Mouse (Mus musculus): ENCODE measurements around the gene Asb15.

The Asb15 gene

DNA sequence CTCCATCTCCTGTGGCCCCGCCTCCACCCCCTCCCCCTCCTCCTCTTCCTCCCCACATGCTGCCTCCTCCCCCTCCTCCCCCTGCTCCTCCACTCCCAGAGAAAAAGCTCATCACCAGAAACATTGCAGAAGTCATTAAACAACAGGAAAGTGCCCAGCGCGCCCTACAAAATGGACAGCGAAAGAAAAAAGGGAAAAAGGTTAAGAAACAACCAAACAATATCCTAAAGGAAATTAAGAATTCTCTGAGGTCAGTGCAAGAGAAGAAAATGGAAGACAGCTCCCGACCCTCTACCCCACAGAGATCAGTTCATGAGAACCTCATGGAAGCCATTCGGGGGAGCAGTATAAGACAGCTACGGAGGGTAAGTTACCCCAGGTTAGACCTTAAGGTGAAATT is 76.3 kb downstream of the Asb15 start:
- in situ Hi-C loops (cut with MboI; ENCODE audit: low sequenced_read_pairs) = loop anchor here (10.0 kb wide), 1 partner anchor 59 kb away; no protein-coding TSS in a partner anchor

DNA sequence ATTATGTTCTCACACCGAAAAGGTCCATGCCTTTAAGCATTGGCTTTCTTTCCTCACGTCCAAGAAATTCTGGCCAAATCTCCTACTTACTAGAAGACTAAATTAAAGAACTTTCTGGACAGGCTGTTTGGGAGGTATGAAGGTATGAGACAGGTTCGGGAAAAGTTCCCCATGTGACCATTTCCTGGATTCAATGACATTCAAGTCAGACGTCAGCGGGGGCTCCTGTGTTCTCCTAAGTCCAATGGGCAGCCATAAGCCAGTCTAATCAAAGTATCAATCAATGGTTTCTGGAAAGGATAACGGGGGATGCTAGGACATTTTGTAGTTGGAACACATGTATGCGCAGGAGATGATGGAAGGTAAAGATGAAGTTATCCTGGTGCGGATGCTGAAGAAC is 77.7 kb downstream of the Asb15 start:
- in situ Hi-C loops (cut with MboI; ENCODE audit: low sequenced_read_pairs) = loop anchor here (10.0 kb wide), 1 partner anchor 61 kb away; no protein-coding TSS in a partner anchor

DNA sequence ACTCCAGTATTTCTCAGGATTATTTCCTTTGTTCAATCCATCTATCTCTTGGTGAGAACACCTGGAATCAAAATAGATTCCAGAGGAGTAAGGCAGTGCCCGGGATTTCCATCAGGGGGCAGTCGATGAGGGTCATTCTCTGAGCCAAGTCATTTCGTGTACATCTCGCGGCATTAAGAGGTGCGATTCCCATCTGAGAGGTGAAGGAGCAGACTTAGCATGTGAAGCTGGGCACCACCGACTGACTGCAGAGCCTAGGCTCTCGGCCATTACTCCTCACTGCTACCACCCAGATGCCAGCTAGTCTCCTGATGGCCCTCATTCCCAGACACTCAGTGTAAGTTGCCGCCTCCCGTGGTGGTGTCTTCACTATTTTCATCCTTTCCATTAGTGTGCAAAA is 78.6 kb downstream of the Asb15 start:
- in situ Hi-C loops (cut with MboI; ENCODE audit: low sequenced_read_pairs) = loop anchor here (10.0 kb wide), 1 partner anchor 62 kb away; no protein-coding TSS in a partner anchor

DNA sequence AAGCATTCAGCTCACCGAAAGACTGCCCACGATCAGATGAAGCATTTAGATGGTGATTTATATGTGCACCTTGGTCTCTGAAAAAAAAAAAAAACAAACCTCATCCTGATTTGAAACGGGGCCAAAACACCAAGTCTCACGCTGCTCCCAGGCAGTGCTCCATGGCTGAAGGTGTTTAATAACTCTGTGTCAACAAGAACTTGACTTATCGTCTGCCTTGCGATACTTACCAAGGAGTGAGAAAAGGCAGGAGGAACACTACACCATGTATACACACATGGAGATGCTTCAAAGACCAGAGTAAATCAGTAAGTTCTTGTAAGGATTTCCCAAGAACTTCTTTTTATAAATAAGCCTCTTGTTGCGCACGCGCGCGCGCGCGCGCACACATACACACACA is 79.6 kb downstream of the Asb15 start:
- in situ Hi-C loops (cut with MboI; ENCODE audit: low sequenced_read_pairs) = loop anchor here (10.0 kb wide), 1 partner anchor 63 kb away; no protein-coding TSS in a partner anchor

DNA sequence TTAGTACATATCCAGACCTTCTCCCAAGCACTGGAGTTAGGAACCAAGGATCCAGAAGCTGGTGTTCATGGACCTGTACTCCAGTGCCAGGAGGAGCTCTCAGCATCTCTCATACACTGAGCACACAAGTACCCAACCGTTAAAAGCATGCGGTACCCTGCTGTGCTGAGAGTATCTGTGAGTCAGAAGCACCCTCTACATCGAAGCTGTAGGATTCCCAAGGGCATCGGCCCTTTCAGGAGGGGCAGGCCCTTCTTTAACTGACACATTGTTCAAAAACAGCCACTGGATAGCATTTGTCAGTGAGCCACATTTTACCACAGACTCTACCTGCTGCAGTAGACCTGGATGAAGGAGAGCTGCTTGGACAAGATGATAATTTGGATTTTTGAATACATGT is 80.2 kb downstream of the Asb15 start:
- in situ Hi-C loops (cut with MboI; ENCODE audit: low sequenced_read_pairs) = loop anchor here (10.0 kb wide), 1 partner anchor 63 kb away; no protein-coding TSS in a partner anchor

DNA sequence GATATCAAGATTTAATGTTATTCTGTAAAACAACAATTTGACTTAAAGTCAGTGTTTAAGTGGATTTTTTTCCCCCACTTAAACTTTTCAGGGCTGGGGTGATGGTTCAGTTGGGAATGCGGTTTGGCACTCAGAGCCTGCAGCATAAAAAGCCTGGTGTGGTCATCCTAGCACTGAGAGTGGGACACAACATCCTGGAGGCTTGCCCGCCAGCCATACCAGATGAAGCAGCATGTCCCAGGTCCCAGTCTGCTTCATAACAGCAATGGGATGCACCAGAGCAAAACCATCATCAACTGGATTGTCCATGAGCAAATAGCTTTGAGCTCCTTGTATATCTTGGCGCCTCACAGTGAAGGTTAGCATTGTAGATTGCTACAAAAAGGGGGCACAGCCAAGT is 80.7 kb downstream of the Asb15 start:
- in situ Hi-C loops (cut with MboI; ENCODE audit: low sequenced_read_pairs) = loop anchor here (10.0 kb wide), 1 partner anchor 64 kb away; no protein-coding TSS in a partner anchor

DNA sequence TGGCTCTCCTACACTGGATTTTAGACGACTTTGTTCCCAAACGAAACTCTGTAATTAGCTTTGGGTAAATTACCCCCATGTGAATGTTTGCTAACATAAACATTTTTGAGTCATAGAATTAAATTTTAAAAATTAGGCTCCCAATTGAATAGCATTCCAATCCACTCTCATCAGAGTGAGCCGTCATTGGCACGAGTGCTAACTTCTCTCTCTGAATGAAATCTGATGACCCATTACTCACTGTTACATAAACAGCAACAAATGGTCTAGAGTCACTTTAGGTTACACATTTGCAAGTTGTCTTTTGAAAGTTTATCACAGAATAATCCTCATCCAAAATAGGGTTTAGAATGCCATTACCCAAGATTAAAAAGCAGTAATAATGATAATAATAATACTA is 81.6 kb downstream of the Asb15 start:
- in situ Hi-C loops (cut with MboI; ENCODE audit: low sequenced_read_pairs) = loop anchor here (10.0 kb wide), 1 partner anchor 65 kb away; no protein-coding TSS in a partner anchor

DNA sequence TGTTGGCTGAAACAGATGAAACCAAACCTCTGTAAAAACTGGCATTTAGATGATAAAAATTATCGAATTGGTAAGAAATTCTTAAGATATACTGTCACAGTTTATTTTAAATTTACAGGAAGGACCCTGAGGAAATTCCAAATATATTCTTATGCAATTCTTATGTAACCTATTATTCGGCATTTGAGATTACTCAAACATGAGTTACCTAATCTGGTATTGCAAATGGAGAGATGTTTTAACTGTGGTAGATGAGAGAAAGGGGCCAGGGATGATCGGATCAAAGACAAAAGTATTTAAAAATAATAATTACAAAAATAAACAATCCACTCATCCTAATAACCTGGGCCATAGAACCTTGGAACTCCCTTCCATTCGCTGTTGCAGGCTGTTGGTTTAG is 82.4 kb downstream of the Asb15 start:
- in situ Hi-C loops (cut with MboI; ENCODE audit: low sequenced_read_pairs) = no loop called here

DNA sequence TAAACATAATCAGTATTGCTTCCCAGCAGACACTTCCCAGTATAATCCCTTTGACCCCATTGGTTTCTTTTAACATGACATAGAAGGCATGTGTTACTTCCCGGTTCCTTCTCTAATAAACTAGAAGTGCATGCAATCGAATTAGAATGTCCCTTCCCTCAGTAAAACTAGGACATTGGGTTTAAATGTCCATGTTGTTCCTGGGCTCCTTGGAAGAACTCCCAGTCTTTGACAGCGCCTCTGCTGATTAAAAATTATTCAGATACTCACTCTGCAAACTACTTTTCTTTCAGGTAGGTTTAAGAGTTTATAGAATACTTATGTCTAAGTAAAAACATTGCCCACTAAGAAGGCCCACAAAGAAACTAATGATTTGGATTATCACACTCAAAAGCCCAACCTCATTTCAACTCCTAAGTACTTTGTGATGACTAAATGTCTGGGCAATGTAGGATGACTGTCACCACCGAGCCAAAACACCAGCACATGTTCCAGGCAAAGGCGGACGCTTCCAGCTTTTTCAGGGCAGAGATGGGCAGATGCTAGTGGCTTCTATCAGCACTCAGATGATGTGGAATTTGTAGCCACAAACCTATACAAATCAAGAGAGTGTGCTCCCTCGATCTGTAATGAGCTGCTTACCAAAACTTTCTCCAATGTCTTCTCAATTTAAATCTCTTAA is 84.3 kb downstream of the Asb15 start:
- in situ Hi-C loops (cut with MboI; ENCODE audit: low sequenced_read_pairs) = no loop called here

DNA sequence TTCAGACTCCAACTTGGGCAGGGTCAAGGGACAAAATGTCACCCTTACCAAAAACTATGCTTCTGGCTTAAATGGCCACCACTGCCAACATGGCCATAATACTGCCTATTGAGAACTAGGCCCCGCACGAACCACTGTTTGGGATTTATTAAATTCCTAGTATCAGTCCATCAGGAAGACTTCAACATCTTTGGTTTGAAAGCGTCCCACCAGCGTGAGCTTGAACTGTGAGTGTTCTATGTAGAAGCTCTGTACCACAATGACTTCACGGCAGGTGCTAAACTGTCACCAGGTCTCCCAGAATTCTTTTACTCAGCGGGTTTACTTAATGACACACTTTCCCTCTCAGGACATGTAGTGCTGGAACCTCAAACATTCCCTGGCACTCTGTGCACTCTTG is 85.4 kb downstream of the Asb15 start:
- in situ Hi-C loops (cut with MboI; ENCODE audit: low sequenced_read_pairs) = no loop called here

DNA sequence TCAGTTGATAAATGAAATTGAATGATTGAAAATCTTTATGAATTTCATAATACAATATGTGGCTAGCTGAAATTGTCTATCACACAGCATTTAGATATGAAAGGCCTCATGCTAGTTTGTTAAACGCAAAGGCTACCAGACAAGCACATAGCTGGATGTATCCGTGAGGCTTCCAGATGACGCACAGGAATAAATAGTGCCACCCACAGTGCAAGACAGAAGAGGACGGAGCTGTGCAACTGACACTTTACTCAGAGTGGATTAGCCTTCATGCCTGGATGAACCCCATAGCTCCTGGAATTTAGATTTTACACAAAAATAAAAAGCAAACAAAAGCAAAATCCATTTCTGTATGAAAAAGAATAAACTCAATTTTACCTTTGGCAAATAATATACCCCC is 86.0 kb downstream of the Asb15 start:
- in situ Hi-C loops (cut with MboI; ENCODE audit: low sequenced_read_pairs) = no loop called here

DNA sequence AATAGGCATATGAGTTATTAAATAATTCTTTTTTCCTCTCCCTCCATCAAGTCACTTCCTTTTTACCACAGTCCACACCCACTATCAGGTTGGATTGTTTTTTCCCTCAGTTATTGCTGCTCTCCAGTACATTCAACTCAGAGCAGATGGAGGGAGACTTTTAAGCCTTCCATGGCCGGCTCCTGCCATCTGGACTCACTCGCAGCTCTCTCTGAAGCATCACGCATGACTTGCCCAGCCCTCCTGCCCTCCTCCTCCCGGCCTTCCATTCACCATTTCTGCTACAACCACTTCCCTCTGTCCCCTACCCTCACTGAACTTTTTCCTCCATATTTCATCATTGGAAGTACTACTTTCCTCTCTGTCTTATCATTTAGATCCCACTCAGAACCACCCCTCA is 88.8 kb downstream of the Asb15 start:
- in situ Hi-C loops (cut with MboI; ENCODE audit: low sequenced_read_pairs) = no loop called here

DNA sequence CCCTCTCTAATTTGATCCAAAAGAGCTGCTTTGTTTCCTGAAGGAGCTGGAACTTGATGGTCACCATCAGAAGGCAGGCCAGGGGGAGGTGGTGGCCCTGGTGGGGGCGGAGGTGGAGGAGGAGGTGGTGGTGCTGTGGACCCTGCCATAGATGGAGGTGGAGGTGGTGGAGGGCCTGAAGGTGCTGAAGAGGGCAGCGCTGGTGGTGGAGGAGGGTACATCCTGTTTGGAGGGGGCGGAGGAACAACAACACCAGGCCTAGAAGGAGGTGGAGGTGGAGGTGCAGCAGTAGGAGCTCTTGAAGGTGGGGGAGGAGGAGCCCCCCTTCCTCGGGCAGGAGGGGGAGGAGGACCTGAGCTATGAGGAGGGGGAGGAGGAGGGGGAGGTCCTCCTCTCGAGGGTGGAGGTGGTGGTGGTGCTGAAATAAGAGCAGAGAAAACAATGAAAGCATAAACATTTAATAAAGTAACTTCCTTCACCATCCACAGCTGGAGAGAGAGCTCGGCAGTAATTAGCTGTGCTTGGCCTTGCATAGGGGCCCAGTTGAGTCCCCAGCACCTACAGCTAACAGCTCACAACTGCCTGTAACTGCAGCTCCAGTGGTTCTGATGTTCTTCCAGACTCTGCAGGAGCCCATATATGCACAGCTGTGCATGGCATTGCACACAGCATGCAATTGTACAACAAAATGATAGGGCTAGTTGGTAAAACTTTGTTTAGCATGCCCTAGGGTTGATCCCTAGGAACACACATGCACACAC is 91.5 kb downstream of the Asb15 start:
- in situ Hi-C loops (cut with MboI; ENCODE audit: low sequenced_read_pairs) = loop anchor here (10.0 kb wide), 1 partner anchor 95 kb away; the partner anchor contains the start of genes Asb15 and Ndufa5

DNA sequence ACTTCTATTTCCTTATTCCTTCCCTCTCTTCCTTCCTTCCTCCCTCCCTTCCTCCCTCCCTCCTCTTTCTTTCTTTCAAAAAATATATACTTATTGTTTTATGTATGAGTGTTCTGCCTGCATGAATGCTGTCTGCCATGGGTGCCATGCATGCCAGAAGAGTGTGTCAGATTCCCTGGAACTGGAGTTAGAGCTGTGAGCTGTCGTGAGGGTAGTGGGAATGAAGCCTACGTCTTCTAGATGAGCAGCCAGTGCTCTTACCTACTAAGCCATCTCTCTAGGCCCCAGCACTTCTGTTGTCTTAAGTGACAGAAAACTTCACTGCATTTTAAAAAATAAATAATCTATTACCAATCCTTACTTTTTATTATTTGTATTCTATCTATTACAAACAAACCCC is 93.0 kb downstream of the Asb15 start:
- in situ Hi-C loops (cut with MboI; ENCODE audit: low sequenced_read_pairs) = loop anchor here (10.0 kb wide), 1 partner anchor 96 kb away; the partner anchor contains the start of genes Asb15 and Ndufa5

DNA sequence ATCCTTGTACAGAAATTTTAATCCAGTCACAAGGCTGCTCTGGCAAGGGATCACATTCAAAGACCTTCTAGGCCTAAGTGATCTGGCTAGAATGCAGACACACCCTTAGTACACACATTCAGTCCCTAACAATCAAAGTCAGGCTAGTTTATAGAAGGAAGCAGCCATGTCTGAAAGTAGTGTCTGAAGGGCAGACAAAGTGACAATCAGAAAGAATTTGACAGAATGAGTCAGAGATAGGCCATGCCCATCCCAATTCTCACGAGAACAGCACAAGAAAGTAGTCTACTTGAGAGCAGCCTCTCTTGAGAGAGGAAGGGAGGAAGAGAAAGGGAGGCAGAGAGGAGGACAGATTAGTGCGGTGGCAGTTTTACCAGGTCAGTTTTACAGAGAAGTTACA is 94.2 kb downstream of the Asb15 start:
- in situ Hi-C loops (cut with MboI; ENCODE audit: low sequenced_read_pairs) = loop anchor here (10.0 kb wide), 1 partner anchor 97 kb away; the partner anchor contains the start of genes Asb15 and Ndufa5
